Mouse (Mus musculus) heart, adult 2 months (tissue): ENCODE results near the gene Tenm4. TPM values are rescaled to one million over a fixed set of nuclear protein-coding genes. Genes with fewer than 3 reads are reported as not detected.

Experiments used
- DNase-seq, 2 experiments: peaks; one replicate each; pipeline ENCODE4 v3.0.0; 2021
- H3K27ac ChIP-seq: fragments of 200-600 bp; 2 replicates; pipeline ENCODE4 v1.8.1; 2022
- H3K27me3 ChIP-seq: fragments of 200-500 bp; 2 replicates; pipeline ENCODE4 v1.6.1; 2012; ENCODE audit warnings: mild to moderate bottlenecking, low read length, inconsistent platforms, mixed read lengths; ENCODE audit not compliant: control insufficient read depth, insufficient read depth
- H3K36me3 ChIP-seq: fragments of 200-500 bp; 2 replicates; pipeline ENCODE4 v1.6.1; 2012; ENCODE audit warnings: low read length, inconsistent platforms; ENCODE audit not compliant: control insufficient read depth, insufficient read depth
- H3K4me1 ChIP-seq: fragments of 200-500 bp; 2 replicates; pipeline ENCODE4 v1.6.1; 2011; ENCODE audit warnings: low read length; ENCODE audit not compliant: control insufficient read depth, insufficient read depth
- H3K4me3 ChIP-seq: fragments of 200-600 bp; 2 replicates; pipeline ENCODE4 v1.8.1; 2022
- H3K79me2 ChIP-seq: fragments of 200-500 bp; replicated peaks from 2 replicates; pipeline ENCODE4 v1.6.1; 2012; ENCODE audit warnings: mild to moderate bottlenecking, inconsistent platforms, low read length, moderate library complexity, mixed read lengths; ENCODE audit not compliant: control insufficient read depth, insufficient read depth
- H3K9ac ChIP-seq: fragments of 200-500 bp; 2 replicates; pipeline ENCODE4 v1.6.1; 2012; ENCODE audit warnings: low read depth, mild to moderate bottlenecking, control low read depth, inconsistent platforms, low read length, mixed read lengths
- CTCF ChIP-seq: fragments of 200-600 bp; IDR thresholded peaks from 2 replicates; pipeline ENCODE4 v1.8.1; 2022; ENCODE audit warnings: antibody characterized with exemption, mild to moderate bottlenecking, moderate library complexity
- EP300 ChIP-seq: fragments of 200-500 bp; IDR thresholded peaks from 2 replicates; pipeline ENCODE4 v1.6.1; 2011; ENCODE audit warnings: low read depth, low read length, control low read depth; ENCODE audit not compliant: insufficient read depth
- POLR2A ChIP-seq: fragments of 200-500 bp; IDR thresholded peaks from 2 replicates; pipeline ENCODE4 v1.6.1; 2011; ENCODE audit warnings: mild to moderate bottlenecking, low read depth, low read length, control low read depth; ENCODE audit not compliant: insufficient read depth
- WGBS: fragments of 180-500 bp; shearing (Covaris S2); methylation state at CpG from one replicate; pipeline ENCODE4 v1.1.7; 2018; 5-methylcytosine and 5-hydroxymethylcytosine counted together
- intact Hi-C: fragments of 180-260 bp; cut with DNase I; formaldehyde crosslinking; loops from one replicate; pipeline ENCODE4 v1.15.1; 2025
- polyA plus RNA-seq: library from polyadenylated mRNA; depleted of rRNA; stranded (reverse); fragments of >200 nt; gene quantifications from 2 replicates; pipeline ENCODE4 v1.2.3, GENCODE M21; 2012
- total RNA-seq, 2 experiments: library from RNA; stranded (reverse); gene quantifications; 2 replicates each; pipeline ENCODE4 v1.2.3; 2021

Gene Tenm4
- total and polyA plus RNA-seq, 3 experiments = 0.34 to 1.3 (median 0.74) TPM

DNA sequence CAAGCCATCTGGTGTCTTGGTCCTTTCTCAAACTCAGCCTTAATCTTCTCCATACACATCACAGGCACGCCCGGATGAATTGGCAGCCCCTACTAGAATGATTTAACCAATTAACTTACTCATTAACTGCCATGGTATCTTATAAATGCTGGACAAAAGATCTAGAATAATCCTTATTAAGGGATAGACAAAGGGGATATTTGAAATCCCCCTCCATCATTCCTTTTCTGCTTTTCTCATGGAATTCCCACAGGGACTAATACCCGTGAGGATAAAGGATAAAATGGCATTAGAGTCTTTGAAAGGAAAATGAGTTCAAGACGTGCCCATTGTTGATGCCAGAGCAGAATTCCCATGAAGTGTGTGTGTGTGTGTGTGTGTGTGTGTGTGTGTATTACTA, 99.6 kb downstream of the Tenm4 start:
- Histone ChIP-seq H3K9ac (no peak overlapping the region), H3K27ac (no peak overlapping the region), H3K4me3 (no peak overlapping the region), H3K36me3 (no peaks in the 10 kb centered on the region), H3K27me3 (no peaks in the 10 kb centered on the region), H3K79me2 (no peaks in the 10 kb centered on the region), H3K4me1 (no peaks in the 10 kb centered on the region)
- WGBS = 67% methylated on average over 4 of the region's 4 CpGs
- TF ChIP-seq POLR2A = no peak
- no peak for TF ChIP-seq EP300
- TF ChIP-seq CTCF = no peak
- no peak for DNase-seq
- intact Hi-C loops = no loop called here

DNA sequence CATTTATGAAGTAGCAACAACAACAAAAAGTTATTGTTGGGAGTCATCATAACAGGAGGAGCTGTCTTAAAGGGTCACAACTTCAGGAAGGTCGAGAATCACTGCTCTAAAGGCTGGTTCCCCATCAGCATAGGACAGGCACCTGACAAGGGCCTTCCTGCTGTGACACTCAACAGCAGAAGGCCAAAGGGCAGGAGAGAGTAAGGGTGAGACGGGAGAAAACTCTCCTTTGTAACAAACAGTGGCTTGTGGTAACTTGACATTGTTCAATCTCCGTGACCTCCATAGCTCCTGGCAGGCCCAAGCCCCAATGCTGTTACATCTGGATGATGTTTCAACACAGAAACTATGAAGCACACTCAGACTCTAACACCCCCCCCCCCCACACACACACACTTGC, 101.0 kb downstream of the Tenm4 start:
- WGBS = 71% methylated on average over 3 of the region's 3 CpGs
- intact Hi-C loops = no loop called here
- no peak overlapping the region for H3K4me3 ChIP-seq
- no peak for DNase-seq
- no peaks in the 10 kb centered on the region for H3K27me3 ChIP-seq
- no peaks in the 10 kb centered on the region for H3K79me2 ChIP-seq
- H3K4me1 ChIP-seq = no peaks in the 10 kb centered on the region
- H3K9ac ChIP-seq = no peak overlapping the region
- no peak for TF ChIP-seq CTCF
- no peak for TF ChIP-seq EP300
- no peak for TF ChIP-seq POLR2A
- no peaks in the 10 kb centered on the region for H3K36me3 ChIP-seq
- no peak overlapping the region for H3K27ac ChIP-seq

DNA sequence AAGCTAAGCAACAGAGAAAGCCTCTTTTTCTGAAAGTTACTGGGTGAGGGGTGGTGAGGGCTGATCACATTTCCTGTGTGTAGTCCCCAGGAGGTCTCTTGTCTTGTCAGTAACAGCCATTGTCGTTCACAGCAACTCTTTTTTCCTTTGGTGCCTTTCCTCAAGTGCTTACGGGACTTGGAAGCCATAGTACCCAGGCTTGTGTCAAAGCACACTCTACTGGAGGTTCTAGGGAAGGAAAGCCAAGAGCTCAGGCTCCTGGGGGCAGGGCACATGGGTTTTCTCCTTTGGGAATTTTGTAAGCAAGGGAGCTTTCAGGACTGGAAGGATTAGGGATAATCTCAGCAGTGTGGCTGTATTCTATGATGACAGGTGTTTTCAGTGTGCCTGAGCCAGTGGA, 103.4 kb downstream of the Tenm4 start:
- Histone ChIP-seq H3K27me3 (no peaks in the 10 kb centered on the region), H3K9ac (no peak overlapping the region), H3K79me2 (no peaks in the 10 kb centered on the region), H3K4me3 (no peak overlapping the region), H3K27ac (no peak overlapping the region), H3K4me1 (no peaks in the 10 kb centered on the region), H3K36me3 (no peaks in the 10 kb centered on the region)
- no peak for DNase-seq
- TF ChIP-seq CTCF = no peak
- TF ChIP-seq EP300 = no peak
- no peak for TF ChIP-seq POLR2A
- WGBS = 83% methylated on average over 2 of the region's 2 CpGs
- intact Hi-C loops = no loop called here

DNA sequence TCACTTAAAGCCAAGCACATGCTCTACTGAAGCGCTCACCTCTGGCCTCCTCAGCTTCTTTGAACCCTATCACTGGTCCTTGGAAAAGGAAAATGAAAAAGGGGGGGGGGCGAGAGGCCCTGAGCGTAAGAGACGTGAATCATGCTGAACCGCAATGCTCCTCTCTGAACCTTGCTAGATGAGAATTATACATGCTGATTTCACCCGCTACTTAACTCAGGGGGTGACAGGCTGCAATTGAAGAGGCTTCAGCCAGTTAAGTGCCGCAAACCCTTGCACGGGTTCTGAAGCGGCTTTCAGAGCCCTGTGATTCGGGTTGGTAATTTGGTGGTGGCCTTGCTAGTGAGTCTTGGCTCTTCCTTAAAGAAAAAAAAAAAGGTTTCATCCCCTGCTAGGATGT, 106.5 kb downstream of the Tenm4 start:
- 90% methylated on average over 10 of the region's 10 CpGs for WGBS
- no peak for TF ChIP-seq CTCF
- TF ChIP-seq POLR2A = no peak
- no peak for TF ChIP-seq EP300
- DNase-seq = no peak

DNA sequence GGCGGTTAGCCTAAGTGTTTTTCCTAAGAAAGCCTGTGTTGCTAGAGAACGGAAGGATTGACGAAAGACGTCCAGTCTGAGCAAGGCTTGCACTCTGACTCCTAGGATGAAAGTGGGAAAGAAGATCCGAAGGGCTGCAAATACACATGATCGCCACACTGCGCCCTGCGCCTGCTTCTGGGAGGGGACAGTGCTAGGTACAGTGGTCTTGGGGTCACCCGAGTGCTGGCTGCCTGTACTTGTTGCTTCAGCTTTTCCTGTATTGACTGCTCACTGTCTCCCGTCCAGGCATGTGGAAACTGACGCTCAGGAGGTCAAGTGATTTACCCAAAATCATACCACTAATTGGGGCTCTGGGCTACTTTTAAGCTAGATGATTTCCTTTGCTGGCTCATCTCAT, 107.3 kb downstream of the Tenm4 start:
- Histone ChIP-seq H3K27me3 (no peaks in the 10 kb centered on the region), H3K36me3 (no peaks in the 10 kb centered on the region), H3K9ac (no peak overlapping the region), H3K79me2 (no peaks in the 10 kb centered on the region), H3K27ac (no peak overlapping the region), H3K4me3 (no peak overlapping the region), H3K4me1 (no peaks in the 10 kb centered on the region)
- intact Hi-C loops = no loop called here
- 88% methylated on average over 11 of the region's 11 CpGs for WGBS
- TF ChIP-seq EP300 = no peak
- TF ChIP-seq CTCF = no peak
- TF ChIP-seq POLR2A = no peak
- no peak for DNase-seq

More for the DNA sequence above, 106.5 kb downstream of the Tenm4 start:
- no peak overlapping the region for H3K27ac ChIP-seq
- intact Hi-C loops = no loop called here
- H3K4me3 ChIP-seq = no peak overlapping the region
- no peaks in the 10 kb centered on the region for H3K36me3 ChIP-seq
- H3K79me2 ChIP-seq = no peaks in the 10 kb centered on the region
- H3K27me3 ChIP-seq = no peaks in the 10 kb centered on the region
- H3K4me1 ChIP-seq = no peaks in the 10 kb centered on the region
- H3K9ac ChIP-seq = no peak overlapping the region

DNA sequence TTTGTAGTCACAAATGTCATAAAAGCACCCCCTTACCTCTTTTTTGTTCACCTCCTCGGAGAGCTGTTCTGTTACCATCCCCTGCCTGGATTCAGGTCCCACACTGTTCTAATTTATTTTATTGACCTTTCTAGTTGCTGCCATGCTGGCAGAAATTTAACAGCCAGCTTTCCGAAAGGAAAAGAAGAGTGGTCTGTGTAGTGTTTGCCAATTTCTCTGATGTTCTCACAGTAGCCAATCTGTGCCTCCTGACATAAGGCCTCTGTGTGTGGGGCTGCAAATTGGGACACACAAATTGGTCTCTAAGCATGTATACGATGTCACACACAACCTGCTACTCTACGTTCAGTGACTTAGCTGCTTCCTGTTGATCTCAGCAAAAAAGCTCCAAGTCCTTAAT, 109.7 kb downstream of the Tenm4 start:
- intact Hi-C loops = no loop called here
- WGBS = 76% methylated on average over 4 of the region's 4 CpGs
- TF ChIP-seq CTCF (no peak), EP300 (no peak), POLR2A (no peak)
- Histone ChIP-seq H3K27me3 (no peaks in the 10 kb centered on the region), H3K27ac (no peak overlapping the region), H3K4me3 (no peak overlapping the region), H3K36me3 (no peaks in the 10 kb centered on the region), H3K79me2 (no peaks in the 10 kb centered on the region), H3K4me1 (no peaks in the 10 kb centered on the region), H3K9ac (no peak overlapping the region)
- DNase-seq = no peak
